Mouse (Mus musculus) intestine, postnatal 0 days (tissue): ENCODE measurements at regions not wholly inside any gene's neighbourhood (a gene's known extent, or its start where the extent isn't known, plus 50 kb on each side); places are given as distances from the start of the nearest gene placed in this dataset.

Experiments
- ATAC-seq: fragments of 200-750 bp; cut with Nextera tagmentation; 2 replicates; pipeline ENCODE4 v1.8.0; 2017; ENCODE audit warnings: mild to moderate bottlenecking, moderate TSS enrichment, moderate library complexity
- H3K27ac ChIP-seq: fragments of 300-500 bp; sonication (generic); 2 replicates; pipeline ENCODE4 v1.5.1; 2014; ENCODE audit warnings: mild to moderate bottlenecking, low read depth, low read length, moderate library complexity
- H3K27me3 ChIP-seq: fragments of 300-500 bp; sonication (generic); replicated peaks from 2 replicates; pipeline ENCODE4 v1.6.1; 2014; ENCODE audit warnings: low read length, mixed read lengths; ENCODE audit not compliant: control insufficient read depth, insufficient read depth
- H3K36me3 ChIP-seq: fragments of 300-500 bp; sonication (generic); 2 replicates; pipeline ENCODE4 v1.6.1; 2014; ENCODE audit warnings: mild to moderate bottlenecking, moderate library complexity; ENCODE audit not compliant: control insufficient read depth, insufficient read depth
- H3K4me1 ChIP-seq: fragments of 300-500 bp; sonication (generic); replicated peaks from 2 replicates; pipeline ENCODE4 v1.6.1; 2014; ENCODE audit warnings: antibody characterized with exemption, low read length, mixed read lengths; ENCODE audit not compliant: control insufficient read depth, insufficient read depth
- H3K4me2 ChIP-seq: fragments of 300-500 bp; sonication (generic); replicated peaks from 2 replicates; pipeline ENCODE4 v1.6.1; 2014; ENCODE audit warnings: low read depth, mild to moderate bottlenecking, moderate library complexity
- H3K4me3 ChIP-seq: fragments of 300-500 bp; sonication (generic); 2 replicates; pipeline ENCODE4 v1.5.1; 2014; ENCODE audit warnings: low read depth, low read length
- H3K9ac ChIP-seq: fragments of 300-500 bp; sonication (generic); 2 replicates; pipeline ENCODE4 v1.6.1; 2014; ENCODE audit warnings: mild to moderate bottlenecking, low read depth, low read length
- H3K9me3 ChIP-seq: fragments of 300-500 bp; sonication (generic); 2 replicates; pipeline ENCODE4 v1.6.1; 2016; ENCODE audit warnings: mixed run types; ENCODE audit not compliant: control insufficient read depth
- CTCF ChIP-seq: sonication (generic); IDR thresholded peaks from 2 replicates; pipeline ENCODE4 v1.5.1; 2016; ENCODE audit warnings: low read depth, mild to moderate bottlenecking, control low read depth, antibody characterized with exemption, moderate library complexity
- WGBS: fragments of 180-500 bp; shearing (Covaris S2); extraction: QIAGEN DNeasy Blood & Tissue Kit; methylation state at CpG from one replicate; pipeline ENCODE4 v1.1.7; 2014; 5-methylcytosine and 5-hydroxymethylcytosine counted together

GRCm38 (mm10) chr12:8070788-8071187 lies 93.3 kb downstream of the Apob start:
- TF ChIP-seq CTCF = no peak
- H3K4me3 ChIP-seq = no peak overlapping the region
- 75% methylated on average over 6 of the region's 6 CpGs for WGBS
- no peaks in the 10 kb centered on the region for H3K4me1 ChIP-seq
- no peaks in the 10 kb centered on the region for H3K9me3 ChIP-seq
- no peak overlapping the region for H3K4me2 ChIP-seq
- H3K27me3 ChIP-seq = no peaks in the 10 kb centered on the region
- H3K27ac ChIP-seq = no peak overlapping the region
- ATAC-seq = no peak
- H3K9ac ChIP-seq = no peak overlapping the region
- H3K36me3 ChIP-seq = no peaks in the 10 kb centered on the region

DNA sequence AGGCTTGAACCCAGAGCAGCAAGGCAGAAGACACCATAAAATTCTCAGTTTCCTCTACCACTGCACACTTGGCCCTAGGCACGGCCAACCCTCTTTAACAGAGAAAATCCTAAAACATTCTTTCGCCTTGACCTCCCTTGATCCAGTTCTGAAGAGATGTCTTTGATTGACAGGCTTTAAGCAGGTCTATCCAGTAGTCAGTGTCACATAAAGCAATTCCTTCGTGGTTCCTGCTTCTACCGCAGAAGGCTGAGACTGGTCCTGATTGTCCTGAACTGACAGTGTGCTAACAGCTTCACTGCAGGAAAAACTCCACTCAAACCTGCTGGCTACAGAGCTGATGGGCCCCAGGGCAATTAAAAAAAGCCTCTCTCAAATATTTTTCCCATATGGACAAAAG lies 93.8 kb downstream of the Apob start:
- Histone ChIP-seq H3K4me1 (no peaks in the 10 kb centered on the region), H3K9ac (no peak overlapping the region), H3K4me2 (no peak overlapping the region), H3K36me3 (no peaks in the 10 kb centered on the region), H3K27me3 (no peaks in the 10 kb centered on the region), H3K4me3 (no peak overlapping the region), H3K27ac (no peak overlapping the region), H3K9me3 (no peaks in the 10 kb centered on the region)
- TF ChIP-seq CTCF = no peak
- WGBS = 82% methylated on average over 4 of the region's 4 CpGs
- no peak for ATAC-seq

- no peak overlapping the region for H3K4me2 ChIP-seq
- H3K4me1 ChIP-seq = no peaks in the 10 kb centered on the region
- no peak overlapping the region for H3K27ac ChIP-seq
- no peaks in the 10 kb centered on the region for H3K9me3 ChIP-seq
- no peak for TF ChIP-seq CTCF
- no peak overlapping the region for H3K9ac ChIP-seq
- no peak for ATAC-seq
- H3K36me3 ChIP-seq = no peaks in the 10 kb centered on the region
- no peaks in the 10 kb centered on the region for H3K27me3 ChIP-seq
- H3K4me3 ChIP-seq = no peak overlapping the region
Measured at GRCm38 (mm10) chr12:8076010-8076540, 98.6 kb downstream of the Apob start.

DNA sequence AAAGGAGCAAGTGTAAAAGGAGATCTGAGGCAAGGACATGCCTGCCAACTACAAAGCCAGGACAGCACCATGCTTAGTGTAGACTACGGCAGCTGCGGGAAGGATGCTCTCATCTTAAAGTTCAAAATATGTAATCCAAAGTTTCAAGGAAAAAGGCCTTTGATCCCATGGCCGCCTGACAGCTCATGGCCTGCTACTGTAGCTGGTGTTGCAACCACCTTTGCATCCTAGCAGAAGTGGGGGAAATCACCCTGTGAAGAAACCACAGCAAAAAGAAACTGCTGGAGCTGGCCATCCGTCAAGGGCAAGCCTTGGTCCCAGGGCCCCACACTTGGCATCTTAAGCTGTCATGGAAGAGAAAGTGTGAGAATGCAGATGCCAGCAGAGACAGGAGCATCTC lies 99.9 kb downstream of the Apob start:
- 82% methylated on average over 4 of the region's 4 CpGs for WGBS
- Histone ChIP-seq H3K9ac (no peak overlapping the region), H3K27ac (no peak overlapping the region), H3K4me3 (no peak overlapping the region), H3K9me3 (no peaks in the 10 kb centered on the region), H3K4me1 (no peaks in the 10 kb centered on the region), H3K27me3 (no peaks in the 10 kb centered on the region), H3K4me2 (no peak overlapping the region), H3K36me3 (no peaks in the 10 kb centered on the region)
- no peak for TF ChIP-seq CTCF
- ATAC-seq = no peak

- no peak overlapping the region for H3K27ac ChIP-seq
- no peak for TF ChIP-seq CTCF
- WGBS = 83% methylated on average over 3 of the region's 3 CpGs
Measured at GRCm38 (mm10) chr12:8078046-8078445, 100.6 kb downstream of the Apob start.

GRCm38 (mm10) chr12:8082688-8083661 lies 105.5 kb downstream of the Apob start:
- ATAC-seq = no peak
- Histone ChIP-seq H3K27ac (no peak overlapping the region), H3K9me3 (no peaks in the 10 kb centered on the region), H3K36me3 (no peaks in the 10 kb centered on the region), H3K9ac (no peak overlapping the region), H3K4me1 (no peaks in the 10 kb centered on the region), H3K4me3 (no peak overlapping the region), H3K27me3 (no peaks in the 10 kb centered on the region), H3K4me2 (no peak overlapping the region)
- WGBS = 41% methylated on average over 8 of the region's 8 CpGs
- TF ChIP-seq CTCF = no peak

More at GRCm38 (mm10) chr12:8078046-8078445, 100.6 kb downstream of the Apob start:
- Histone ChIP-seq H3K27me3 (no peaks in the 10 kb centered on the region), H3K9me3 (no peaks in the 10 kb centered on the region), H3K36me3 (no peaks in the 10 kb centered on the region), H3K4me1 (no peaks in the 10 kb centered on the region), H3K4me3 (no peak overlapping the region), H3K4me2 (no peak overlapping the region), H3K9ac (no peak overlapping the region)
- ATAC-seq = no peak
